Mouse (Mus musculus) stomach, embryonic 16.5 days (tissue): ENCODE data around the gene Abtb2. TPM values are rescaled to one million over a fixed set of nuclear protein-coding genes. Genes with fewer than 3 reads are reported as not detected.

Experiments used
- ATAC-seq: fragments of 200-750 bp; cut with Nextera tagmentation; 2 replicates; pipeline ENCODE4 v1.8.0; 2017; ENCODE audit warnings: moderate number of reproducible peaks, moderate TSS enrichment; ENCODE audit not compliant: insufficient read depth, low FRiP score
- H3K27ac ChIP-seq: fragments of 300-500 bp; sonication (generic); 2 replicates; pipeline ENCODE4 v1.5.1; 2014; ENCODE audit warnings: low read length
- H3K27me3 ChIP-seq: fragments of 300-500 bp; sonication (generic); 2 replicates; pipeline ENCODE4 v1.6.1; 2014; ENCODE audit warnings: low read length, control low read depth, mixed read lengths; ENCODE audit not compliant: control insufficient read depth, insufficient read depth
- H3K36me3 ChIP-seq: fragments of 300-500 bp; sonication (generic); 2 replicates; pipeline ENCODE4 v1.6.1; 2014; ENCODE audit warnings: low read length; ENCODE audit not compliant: control insufficient read depth, insufficient read depth
- H3K4me1 ChIP-seq: fragments of 300-500 bp; sonication (generic); 2 replicates; pipeline ENCODE4 v1.6.1; 2014; ENCODE audit warnings: low read length, control low read depth, mixed read lengths; ENCODE audit not compliant: control insufficient read depth, insufficient read depth
- H3K4me2 ChIP-seq: fragments of 300-500 bp; sonication (generic); 2 replicates; pipeline ENCODE4 v1.6.1; 2014; ENCODE audit warnings: low read depth, low read length, mixed read lengths
- H3K4me3 ChIP-seq: fragments of 300-500 bp; sonication (generic); replicated peaks from 2 replicates; pipeline ENCODE4 v1.5.1; 2014; ENCODE audit warnings: mild to moderate bottlenecking, low read length
- H3K9ac ChIP-seq: fragments of 300-500 bp; sonication (generic); 2 replicates; pipeline ENCODE4 v1.6.1; 2014; ENCODE audit warnings: low read length
- H3K9me3 ChIP-seq: fragments of 300-500 bp; sonication (generic); replicated peaks from 2 replicates; pipeline ENCODE4 v1.6.1; 2016; ENCODE audit warnings: low read length, control low read depth; ENCODE audit not compliant: control insufficient read depth
- WGBS: fragments of 180-500 bp; shearing (Covaris S2); extraction: QIAGEN DNeasy Blood & Tissue Kit; methylation state at CpG from one replicate; pipeline ENCODE4 v1.1.7; 2014; 5-methylcytosine and 5-hydroxymethylcytosine counted together
- polyA plus RNA-seq: library from polyadenylated mRNA; unstranded; fragments of >200 nt; fragmentation: Nextera tagmentation; extraction: Ambion mirVana; gene quantifications from 2 replicates; pipeline ENCODE4 v1.2.1, GENCODE M21; 2015

Gene Abtb2
- polyA plus RNA-seq, 1 experiment from 2014 or later: 5.3 TPM

- H3K9me3 ChIP-seq: no peaks in the 10 kb centered on the region
- no peak overlapping the region for H3K9ac ChIP-seq
- no peak overlapping the region for H3K27ac ChIP-seq
- H3K4me2 ChIP-seq: no peak overlapping the region
- no peaks in the 10 kb centered on the region for H3K36me3 ChIP-seq
- no peak overlapping the region for H3K4me3 ChIP-seq
- no peaks in the 10 kb centered on the region for H3K27me3 ChIP-seq
- ATAC-seq: peak; percentile 30
- WGBS: 47% methylated on average over 7 of the region's 7 CpGs
- H3K4me1 ChIP-seq: peaks cover 7% of the 10 kb centered on the region
These were observed 144.7 kb downstream of the Abtb2 start for GRCm38 (mm10) chr2:103710849-103711248.

GRCm38 (mm10) chr2:103713831-103714230 lies 147.7 kb downstream of the Abtb2 start:
- Histone ChIP-seq H3K4me2 (no peak overlapping the region), H3K9ac (no peak overlapping the region), H3K27ac (no peak overlapping the region), H3K27me3 (no peaks in the 10 kb centered on the region), H3K36me3 (no peaks in the 10 kb centered on the region), H3K4me1 (no peaks in the 10 kb centered on the region), H3K9me3 (no peaks in the 10 kb centered on the region), H3K4me3 (no peak overlapping the region)
- ATAC-seq: no peak
- WGBS: 74% methylated on average over 7 of the region's 7 CpGs

GRCm38 (mm10) chr2:103714412-103714811 lies 148.3 kb downstream of the Abtb2 start:
- H3K27ac ChIP-seq: no peak overlapping the region
- WGBS: 46% methylated on average over 4 of the region's 4 CpGs
- no peaks in the 10 kb centered on the region for H3K9me3 ChIP-seq
- no peak for ATAC-seq
- H3K36me3 ChIP-seq: no peaks in the 10 kb centered on the region
- H3K4me1 ChIP-seq: no peaks in the 10 kb centered on the region
- no peak overlapping the region for H3K4me2 ChIP-seq
- H3K27me3 ChIP-seq: no peaks in the 10 kb centered on the region
- H3K9ac ChIP-seq: no peak overlapping the region
- no peak overlapping the region for H3K4me3 ChIP-seq

- Histone ChIP-seq H3K27ac (no peak overlapping the region), H3K4me2 (no peak overlapping the region), H3K27me3 (no peaks in the 10 kb centered on the region), H3K9ac (no peak overlapping the region), H3K9me3 (no peaks in the 10 kb centered on the region), H3K4me1 (no peaks in the 10 kb centered on the region), H3K36me3 (peaks cover 6% of the 10 kb centered on the region), H3K4me3 (no peak overlapping the region)
- peak; percentile 61; the same call in 1 of the 2 replicates for ATAC-seq
- 52% methylated on average over 8 of the region's 8 CpGs for WGBS
These were observed 152.6 kb downstream of the Abtb2 start for GRCm38 (mm10) chr2:103718594-103719291.

- Histone ChIP-seq H3K27me3 (no peaks in the 10 kb centered on the region), H3K36me3 (peaks cover 9% of the 10 kb centered on the region), H3K4me1 (no peaks in the 10 kb centered on the region), H3K9ac (no peak overlapping the region), H3K9me3 (no peaks in the 10 kb centered on the region), H3K4me2 (no peak overlapping the region), H3K4me3 (no peak overlapping the region), H3K27ac (no peak overlapping the region)
- no peak; the same call in 1 of the 2 replicates for ATAC-seq
- 86% methylated on average over 7 of the region's 7 CpGs for WGBS
These were observed 153.2 kb downstream of the Abtb2 start for GRCm38 (mm10) chr2:103719292-103719646.

- Histone ChIP-seq H3K27me3 (no peaks in the 10 kb centered on the region), H3K4me1 (no peaks in the 10 kb centered on the region), H3K4me3 (no peak overlapping the region), H3K36me3 (peaks cover 14% of the 10 kb centered on the region), H3K27ac (no peak overlapping the region), H3K9ac (no peak overlapping the region), H3K4me2 (no peak overlapping the region), H3K9me3 (no peaks in the 10 kb centered on the region)
- 82% methylated on average over 2 of the region's 2 CpGs for WGBS
- no peak for ATAC-seq
These were observed 158.4 kb downstream of the Abtb2 start for GRCm38 (mm10) chr2:103724521-103724920.

- ATAC-seq: no peak; the same call in 1 of the 2 replicates
- Histone ChIP-seq H3K4me1 (no peaks in the 10 kb centered on the region), H3K36me3 (peaks cover 13% of the 10 kb centered on the region), H3K27me3 (no peaks in the 10 kb centered on the region), H3K4me3 (no peak overlapping the region), H3K4me2 (no peak overlapping the region), H3K9me3 (no peaks in the 10 kb centered on the region), H3K9ac (no peak overlapping the region), H3K27ac (0 out of 2 replicates have a peak overlapping the region, but pooled peaks have one; percentile 4)
- 68% methylated on average over 12 of the region's 12 CpGs for WGBS
These were observed 162.0 kb downstream of the Abtb2 start for GRCm38 (mm10) chr2:103728027-103728540.

GRCm38 (mm10) chr2:103730999-103731398 lies 164.9 kb downstream of the Abtb2 start:
- Histone ChIP-seq H3K9ac (no peak overlapping the region), H3K36me3 (peaks cover 15% of the 10 kb centered on the region), H3K27me3 (no peaks in the 10 kb centered on the region), H3K4me3 (no peak overlapping the region), H3K4me2 (no peak overlapping the region), H3K4me1 (no peaks in the 10 kb centered on the region), H3K9me3 (no peaks in the 10 kb centered on the region), H3K27ac (no peak overlapping the region)
- 84% methylated on average over 8 of the region's 8 CpGs for WGBS
- ATAC-seq: no peak

GRCm38 (mm10) chr2:103731423-103731822 lies 165.3 kb downstream of the Abtb2 start:
- ATAC-seq: no peak
- no peak overlapping the region for H3K27ac ChIP-seq
- no peaks in the 10 kb centered on the region for H3K9me3 ChIP-seq
- H3K4me3 ChIP-seq: no peak overlapping the region
- no peaks in the 10 kb centered on the region for H3K27me3 ChIP-seq
- no peak overlapping the region for H3K4me2 ChIP-seq
- peaks cover 15% of the 10 kb centered on the region for H3K36me3 ChIP-seq
- H3K9ac ChIP-seq: no peak overlapping the region
- 88% methylated on average over 6 of the region's 6 CpGs for WGBS
- no peaks in the 10 kb centered on the region for H3K4me1 ChIP-seq
